Mouse (Mus musculus) CH12.LX (cell line): ENCODE data around the gene Psenen. TPM values are rescaled to one million over a fixed set of nuclear protein-coding genes. Genes with fewer than 3 reads are reported as not detected.
A peak's percentile ranks its signal among the peaks of the same experiment; 100 is the strongest.

ENCODE experiments used
- DNase-seq: peaks from one replicate; pipeline ENCODE4 v3.0.0-alpha.2; 2013; ENCODE audit errors: extremely low read depth
- H3K27ac ChIP-seq: 2 replicates; pipeline ENCODE4 v1.5.1; 2012; ENCODE audit warnings: low read depth, mild to moderate bottlenecking, control low read depth, moderate library complexity; ENCODE audit not compliant: insufficient read depth
- H3K27me3 ChIP-seq: replicated peaks from 2 replicates; pipeline ENCODE3; 2012; ENCODE audit warnings: inconsistent platforms
- H3K36me3 ChIP-seq, 2 experiments: replicated peaks in 1 of 2; 2 replicates each; pipeline versions ENCODE3 to v1.6.1; 2012; ENCODE audit warnings: inconsistent platforms in 1 of 2, low read length in 1 of 2, mild to moderate bottlenecking in 1 of 2, mixed read lengths in 1 of 2, moderate library complexity in 1 of 2; ENCODE audit not compliant: control insufficient read depth in 1 of 2, insufficient read depth in 1 of 2
- H3K4me1 ChIP-seq, 2 experiments: 2 replicates each; pipeline ENCODE4 v1.6.1; 2012; ENCODE audit warnings: inconsistent platforms in 1 of 2, moderate library complexity in 1 of 2; ENCODE audit not compliant: insufficient read depth in 2 of 2, control insufficient read depth in 1 of 2
- H3K4me2 ChIP-seq: 2 replicates; pipeline ENCODE4 v1.6.1; 2012; ENCODE audit warnings: low read depth, mild to moderate bottlenecking, control low read depth; ENCODE audit not compliant: poor library complexity, insufficient read depth, severe bottlenecking
- H3K4me3 ChIP-seq, 3 experiments: fragments of 150-350 bp in 1 of 3; sonication (generic) in 1 of 3; replicated peaks in 1 of 3; 2 replicates each; pipeline versions ENCODE3 to v1.5.1; 2011 to 2012; ENCODE audit warnings: low read depth in 2 of 3, low read length in 2 of 3, mild to moderate bottlenecking in 2 of 3, moderate library complexity in 2 of 3, control low read depth in 1 of 3, improper control_type of control experiment in 1 of 3, inconsistent platforms in 1 of 3, mixed read lengths in 1 of 3; ENCODE audit not compliant: poor library complexity in 1 of 3
- H3K79me2 ChIP-seq: replicated peaks from 2 replicates; pipeline ENCODE4 v1.6.1; 2012; ENCODE audit warnings: mild to moderate bottlenecking, moderate library complexity; ENCODE audit not compliant: control insufficient read depth, poor library complexity, insufficient read depth, severe bottlenecking; ENCODE audit errors: extremely low read depth
- H3K9ac ChIP-seq: 2 replicates; pipeline ENCODE4 v1.6.1; 2012; ENCODE audit warnings: low read depth, mild to moderate bottlenecking, control low read depth, moderate library complexity; ENCODE audit not compliant: insufficient read depth
- H3K9me3 ChIP-seq: replicated peaks from 2 replicates; pipeline ENCODE3; 2012; ENCODE audit warnings: low read length, inconsistent platforms, mixed read lengths
- CHD1 ChIP-seq: IDR thresholded peaks from 2 replicates; pipeline ENCODE4 v1.6.1; 2012; ENCODE audit warnings: low read depth, low read length, improper control_type of control experiment, inconsistent platforms
- CHD2 ChIP-seq: IDR thresholded peaks from 2 replicates; pipeline ENCODE4 v1.6.1; 2011; ENCODE audit warnings: low read length, improper control_type of control experiment
- CTCF ChIP-seq, 2 experiments: IDR thresholded peaks in 1 of 2; conservative IDR thresholded peaks in 1 of 2; 2 replicates each; pipeline ENCODE4 v1.5.1; 2011 to 2012; ENCODE audit warnings: low read depth in 2 of 2, low read length in 2 of 2, improper control_type of control experiment in 1 of 2, inconsistent platforms in 1 of 2, mild to moderate bottlenecking in 1 of 2, moderate library complexity in 1 of 2
- ELF1 ChIP-seq: IDR thresholded peaks from 2 replicates; pipeline ENCODE4 v1.6.1; 2014; ENCODE audit warnings: low read depth, mild to moderate bottlenecking, inconsistent platforms, low read length, improper control_type of control experiment
- EP300 ChIP-seq: IDR thresholded peaks from 2 replicates; pipeline ENCODE4 v1.6.1; 2011; ENCODE audit warnings: low read length, improper control_type of control experiment
- ETS1 ChIP-seq: conservative IDR thresholded peaks from 2 replicates; pipeline ENCODE4 v1.6.1; 2012; ENCODE audit warnings: low read depth, mild to moderate bottlenecking, inconsistent platforms, low read length, improper control_type of control experiment, moderate library complexity
- HCFC1 ChIP-seq: IDR thresholded peaks from 2 replicates; pipeline ENCODE4 v1.6.1; 2012; ENCODE audit warnings: low read depth, mild to moderate bottlenecking, inconsistent platforms, low read length, improper control_type of control experiment
- IRF4 ChIP-seq: IDR thresholded peaks from 2 replicates; pipeline ENCODE4 v1.6.1; 2014; ENCODE audit warnings: low read depth, mild to moderate bottlenecking, inconsistent platforms, low read length, improper control_type of control experiment
- JUN ChIP-seq: IDR thresholded peaks from 2 replicates; pipeline ENCODE4 v1.6.1; 2011; ENCODE audit warnings: low read depth, mild to moderate bottlenecking, low read length, improper control_type of control experiment, moderate library complexity; ENCODE audit not compliant: insufficient read depth
- JUND ChIP-seq: conservative IDR thresholded peaks from 2 replicates; pipeline ENCODE4 v1.6.1; 2011; ENCODE audit warnings: low read depth, low read length, improper control_type of control experiment
- KAT2A ChIP-seq: IDR thresholded peaks from 2 replicates; pipeline ENCODE4 v1.6.1; 2012; ENCODE audit warnings: low read length, improper control_type of control experiment, inconsistent platforms; ENCODE audit not compliant: insufficient replicate concordance
- MYC ChIP-seq: IDR thresholded peaks from 2 replicates; pipeline ENCODE4 v1.6.1; 2011; ENCODE audit warnings: low read depth, mild to moderate bottlenecking, improper control_type of control experiment, low read length
- NRF1 ChIP-seq: IDR thresholded peaks from 2 replicates; pipeline ENCODE4 v1.6.1; 2014; ENCODE audit warnings: low read depth, mild to moderate bottlenecking, inconsistent platforms, low read length, improper control_type of control experiment, moderate library complexity
- POLR2AphosphoS2 ChIP-seq: IDR thresholded peaks from 2 replicates; pipeline ENCODE4 v1.6.1; 2011; ENCODE audit warnings: low read depth, low read length, improper control_type of control experiment
- RAD21 ChIP-seq: IDR thresholded peaks from 2 replicates; pipeline ENCODE4 v1.6.1; 2011; ENCODE audit warnings: low read depth, mild to moderate bottlenecking, low read length, improper control_type of control experiment, moderate library complexity
- RCOR1 ChIP-seq: conservative IDR thresholded peaks from 2 replicates; pipeline ENCODE4 v1.6.1; 2012; ENCODE audit warnings: low read depth, mild to moderate bottlenecking, inconsistent platforms, low read length, improper control_type of control experiment
- SIN3A ChIP-seq: IDR thresholded peaks from 2 replicates; pipeline ENCODE4 v1.6.1; 2012; ENCODE audit warnings: low read length, improper control_type of control experiment, inconsistent platforms
- SMC3 ChIP-seq: IDR thresholded peaks from 2 replicates; pipeline ENCODE4 v1.6.1; 2011; ENCODE audit warnings: low read depth, low read length, improper control_type of control experiment
- UBTF ChIP-seq: IDR thresholded peaks from 2 replicates; pipeline ENCODE4 v1.6.1; 2012; ENCODE audit warnings: low read depth, mild to moderate bottlenecking, inconsistent platforms, low read length, improper control_type of control experiment, moderate library complexity
- ZKSCAN1 ChIP-seq: IDR thresholded peaks from 2 replicates; pipeline ENCODE4 v1.6.1; 2012; ENCODE audit warnings: low read depth, inconsistent platforms, low read length, improper control_type of control experiment, borderline replicate concordance
- ZMIZ1 ChIP-seq: IDR thresholded peaks from 2 replicates; pipeline ENCODE4 v1.6.1; 2012; ENCODE audit warnings: low read depth, mild to moderate bottlenecking, inconsistent platforms, low read length, improper control_type of control experiment
- dilution Hi-C: fragments of 300-500 bp; cut with MboI; formaldehyde crosslinking; loops from 2 replicates; pipeline ENCODE4 v1.14.3; 2020; ENCODE audit warnings: low sequenced_read_pairs; ENCODE audit not compliant: extremely low pct_unique_long_range_greater_than_20kb, extremely low pct_ligation_motif_present
- in situ Hi-C: fragments of 300-500 bp; cut with MboI; formaldehyde crosslinking; loops from 3 replicates; pipeline ENCODE4 v1.14.3; 2019; ENCODE audit warnings: low sequenced_read_pairs, low pct_ligation_motif_present, low pct_unique_long_range_greater_than_20kb, mixed read lengths
- polyA plus RNA-seq: library from polyadenylated mRNA; unstranded; fragments of >175 nt; gene quantifications from 2 replicates; pipeline ENCODE4 v1.2.1, GENCODE M21; 2012; ENCODE audit warnings: low read depth; ENCODE audit not compliant: insufficient read length
- total RNA-seq, 2 experiments: library from RNA; depleted of rRNA; stranded (reverse); fragments of 300-350 nt in 1 of 2; fragments of >200 nt in 1 of 2; gene quantifications; 2 replicates each; pipeline ENCODE4 v1.2.3; 2012 to 2014

The Psenen gene
- total and polyA plus RNA-seq, 3 experiments: 55.2 to 121 (median 92.7) TPM

DNA sequence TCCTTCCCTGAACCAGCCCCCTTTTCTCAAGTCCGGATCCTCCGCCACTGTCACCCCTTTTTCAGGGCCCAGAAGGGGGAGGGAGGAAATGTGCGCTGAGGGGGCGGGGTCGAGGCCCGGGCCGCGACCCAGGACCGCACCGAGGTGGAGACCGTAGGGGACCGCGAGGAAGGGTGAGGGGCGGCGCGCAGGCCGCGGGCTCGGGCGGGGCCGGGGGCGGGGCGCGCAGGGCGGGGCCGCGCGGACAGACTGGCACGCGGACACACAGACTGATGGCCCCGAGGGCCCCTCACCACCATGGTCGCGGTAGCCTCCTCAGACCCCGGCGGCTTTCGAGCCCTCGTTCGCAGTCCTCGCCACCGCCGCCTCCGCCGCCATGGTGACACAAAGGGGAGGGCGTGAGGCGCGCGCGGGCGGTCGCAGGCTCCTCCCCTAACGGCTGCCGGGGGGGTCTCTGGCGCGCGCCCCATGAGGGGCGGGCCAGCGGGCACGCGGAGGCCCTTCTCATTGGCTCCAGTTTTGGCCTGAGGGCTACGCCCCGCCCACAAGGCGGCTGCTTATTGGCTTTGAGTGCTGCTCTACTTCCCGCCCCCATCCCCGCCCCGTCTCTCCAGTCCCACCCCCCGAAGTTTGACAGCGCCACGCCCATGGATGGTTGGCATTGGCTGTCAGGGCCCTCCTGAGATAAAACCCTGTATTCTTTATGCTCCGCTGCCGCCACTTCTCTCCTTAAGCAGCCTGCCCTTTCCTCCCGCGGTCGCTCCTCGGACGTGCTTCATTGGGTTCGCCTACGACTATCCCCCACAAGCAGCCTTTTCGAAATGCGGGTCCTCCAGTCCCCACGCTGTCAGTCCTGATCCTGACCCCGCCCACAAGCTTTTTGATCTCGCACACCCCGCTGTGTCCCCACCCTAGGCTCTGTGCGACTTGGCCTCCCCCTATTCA lies 28.5 kb downstream of the Psenen start, which contains the start of gene Arhgap33 (continued):
- no peak for TF ChIP-seq KAT2A
- no peak for TF ChIP-seq CHD1
- TF ChIP-seq RAD21: no peak
- TF ChIP-seq ELF1: peak; percentile 48; the same call in 1 of the 2 replicates
- TF ChIP-seq UBTF: no peak
- no peak for TF ChIP-seq JUND
- peak; percentile 37; the same call in 1 of the 2 replicates for TF ChIP-seq CHD2
- peak; percentile 44; the same call in 1 of the 2 replicates for TF ChIP-seq NRF1
- TF ChIP-seq SMC3: no peak
- TF ChIP-seq EP300: no peak
- no peak for TF ChIP-seq JUN
- TF ChIP-seq HCFC1: no peak; the same call in none of the 2 replicates
- peak; percentile 80 for TF ChIP-seq SIN3A

DNA sequence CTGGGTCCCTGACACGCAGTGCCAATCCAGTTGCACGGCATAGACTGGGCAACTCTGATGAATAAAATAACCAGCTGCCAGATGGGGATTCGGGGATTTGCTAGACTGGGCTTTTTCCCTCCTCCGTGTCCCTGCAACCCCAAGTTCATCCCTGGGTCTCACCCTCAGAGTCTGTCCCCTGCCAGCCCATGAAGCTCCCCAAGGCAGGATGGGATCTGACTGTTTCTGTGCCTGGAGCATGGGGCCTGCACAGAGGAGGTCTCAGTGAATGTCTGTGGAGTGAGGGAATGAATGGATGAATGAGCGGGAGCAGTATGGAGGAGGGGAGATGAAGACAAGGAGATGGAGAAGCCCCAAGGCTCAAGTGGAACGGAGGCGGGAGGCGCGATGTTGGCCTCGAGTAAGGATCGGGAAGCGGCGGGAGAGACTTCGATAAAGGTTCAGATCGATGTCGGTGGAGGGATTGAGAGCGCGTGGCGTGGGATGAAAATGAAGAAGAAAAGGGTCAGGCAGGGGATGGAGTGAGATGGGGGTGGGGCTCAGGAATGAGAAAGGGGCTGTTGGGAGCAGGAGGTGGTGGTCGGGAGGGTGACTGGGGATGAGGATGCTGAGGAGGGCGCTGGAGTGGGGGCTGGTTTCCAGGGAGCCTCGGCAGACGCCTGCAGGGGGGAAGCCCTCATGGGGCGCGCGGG lies 29.3 kb downstream of the Psenen start:
- no peak for TF ChIP-seq ETS1
- TF ChIP-seq RAD21: no peak
- dilution Hi-C loops: no loop called here
- no peak for DNase-seq
- peaks cover 4 to 14% of the 10 kb centered on the region in 2 experiments for H3K4me1 ChIP-seq
- in situ Hi-C loops: no loop called here
- H3K36me3 ChIP-seq: peaks cover 19 to 54% of the 10 kb centered on the region in 2 experiments
- H3K4me3 ChIP-seq: peak overlapping the region; percentile 32 to 83 (median 67)
- no peaks in the 10 kb centered on the region for H3K27me3 ChIP-seq
- H3K4me2 ChIP-seq: peak overlapping the region; percentile 50
- H3K9ac ChIP-seq: peak overlapping the region; percentile 56
- H3K9me3 ChIP-seq: no peaks in the 10 kb centered on the region
- H3K79me2 ChIP-seq: no peaks in the 10 kb centered on the region
- no peak overlapping the region for H3K27ac ChIP-seq

DNA sequence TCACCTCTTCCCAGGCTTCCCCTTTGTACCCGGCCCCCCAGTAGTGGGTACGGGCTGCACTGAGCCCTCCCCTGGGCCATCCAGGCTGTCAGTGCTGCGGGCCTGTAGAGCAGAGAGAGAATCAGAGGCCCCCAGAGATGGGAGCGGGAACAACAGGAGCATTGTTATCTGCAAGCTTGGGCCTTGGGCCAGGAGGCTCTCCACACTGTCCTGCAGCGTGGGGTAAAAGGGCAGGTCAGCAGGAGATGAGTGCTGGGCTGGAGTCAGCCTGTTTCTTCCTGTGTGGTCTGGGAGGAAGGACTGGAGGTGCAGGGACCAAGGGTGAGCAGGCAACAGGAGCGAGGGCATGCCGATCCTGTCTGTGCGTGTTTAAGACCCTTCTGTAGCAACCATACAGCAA lies 30.5 kb downstream of the Psenen start:
- dilution Hi-C loops (no loop called here), in situ Hi-C loops (no loop called here)
- Histone ChIP-seq H3K27ac (no peak overlapping the region), H3K36me3 (peaks cover 25 to 57% of the 10 kb centered on the region in 2 experiments), H3K9ac (no peak overlapping the region), H3K4me1 (peaks cover 4 to 14% of the 10 kb centered on the region in 2 experiments), H3K79me2 (no peaks in the 10 kb centered on the region), H3K4me3 (no peak overlapping the region), H3K4me2 (no peak overlapping the region), H3K27me3 (no peaks in the 10 kb centered on the region), H3K9me3 (no peaks in the 10 kb centered on the region)
- no peak for DNase-seq
- TF ChIP-seq RCOR1 (no peak), ZMIZ1 (no peak), MYC (no peak), JUND (no peak), IRF4 (no peak), UBTF (no peak), CTCF (conservative IDR thresholded peaks at IDR 0.05 in 1 of 2, IDR thresholded peaks at IDR 0.05 in 1 of 2; ENCODE audit: low read depth in 2 of 2, low read length in 2 of 2) (no peak), SIN3A (no peak), POLR2AphosphoS2 (no peak), ZKSCAN1 (no peak)
